Mouse (Mus musculus) right cerebral cortex, adult 2 months (tissue): ENCODE data around the gene Nemp2.
"Not testable (repeated sequence)": the region's sequence is repeated elsewhere in the genome, so short reads cannot be mapped to it uniquely, and the experiment has no call there.

Experiments used
- DNase-seq, 2 experiments: peaks; one replicate each; pipeline ENCODE4 v3.0.0; 2021 to 2022; ENCODE audit warnings: low spot score in 2 of 2

The Nemp2 gene

GRCm38 (mm10) chr1:52653366-52653765, 22.9 kb downstream of the Nemp2 start:
- no peak for DNase-seq

- DNase-seq, result no peak
Observed at GRCm38 (mm10) chr1:52655153-52655552, 24.6 kb downstream of the Nemp2 start.

- DNase-seq, result no peak
Observed at GRCm38 (mm10) chr1:52658160-52658559, 27.7 kb downstream of the Nemp2 start.

- DNase-seq, result no peak
Observed at GRCm38 (mm10) chr1:52660278-52660677, 29.8 kb downstream of the Nemp2 start.

- DNase-seq, result no peak
Observed at GRCm38 (mm10) chr1:52660765-52661164, 30.3 kb downstream of the Nemp2 start.

- DNase-seq, result peak; percentile 67 to 70
Observed at GRCm38 (mm10) chr1:52663228-52663627, 32.7 kb downstream of the Nemp2 start.

GRCm38 (mm10) chr1:52668743-52669323, 38.3 kb downstream of the Nemp2 start:
- no peak for DNase-seq

GRCm38 (mm10) chr1:52669931-52670330, 39.4 kb downstream of the Nemp2 start:
- no peak for DNase-seq

- no peak for DNase-seq
Observed at GRCm38 (mm10) chr1:52675561-52676551, 45.4 kb downstream of the Nemp2 start.

GRCm38 (mm10) chr1:52676621-52677020, 46.1 kb downstream of the Nemp2 start:
- no peak for DNase-seq

GRCm38 (mm10) chr1:52683550-52683949, 53.0 kb downstream of the Nemp2 start:
- no peak for DNase-seq

- DNase-seq, result no peak
Observed at GRCm38 (mm10) chr1:52687636-52688035, 57.1 kb downstream of the Nemp2 start.

- not testable (repeated sequence) for DNase-seq
Observed at GRCm38 (mm10) chr1:52694456-52694855, 64.0 kb downstream of the Nemp2 start.
